Mouse (Mus musculus) liver, embryonic 15.5 days (tissue): ENCODE results near the gene Vat1l. TPM values are rescaled to one million over a fixed set of nuclear protein-coding genes. Genes with fewer than 3 reads are reported as not detected.

Experiments
- ATAC-seq: fragments of 200-750 bp; cut with Nextera tagmentation; 2 replicates; pipeline ENCODE4 v1.8.0; 2017; ENCODE audit warnings: moderate number of reproducible peaks, mild to moderate bottlenecking, moderate library complexity; ENCODE audit not compliant: insufficient read depth
- H3K27ac ChIP-seq: fragments of 300-500 bp; sonication (generic); replicated peaks from 2 replicates; pipeline ENCODE4 v1.5.1; 2015; ENCODE audit warnings: mild to moderate bottlenecking, inconsistent platforms
- H3K27me3 ChIP-seq: fragments of 300-500 bp; sonication (generic); 2 replicates; pipeline ENCODE4 v1.6.1; 2015; ENCODE audit warnings: mild to moderate bottlenecking, inconsistent platforms
- H3K36me3 ChIP-seq: fragments of 300-500 bp; sonication (generic); replicated peaks from 2 replicates; pipeline ENCODE4 v1.6.1; 2015; ENCODE audit warnings: moderate library complexity, mild to moderate bottlenecking, inconsistent platforms
- H3K4me1 ChIP-seq: fragments of 300-500 bp; sonication (generic); replicated peaks from 2 replicates; pipeline ENCODE4 v1.6.1; 2015; ENCODE audit warnings: inconsistent platforms
- H3K4me2 ChIP-seq: fragments of 300-500 bp; sonication (generic); 2 replicates; pipeline ENCODE4 v1.6.1; 2015; ENCODE audit warnings: moderate library complexity, mild to moderate bottlenecking, inconsistent platforms
- H3K4me3 ChIP-seq: fragments of 300-500 bp; sonication (generic); replicated peaks from 2 replicates; pipeline ENCODE4 v1.5.1; 2015; ENCODE audit warnings: mild to moderate bottlenecking, inconsistent platforms
- H3K9ac ChIP-seq: fragments of 300-500 bp; sonication (generic); 2 replicates; pipeline ENCODE4 v1.6.1; 2015; ENCODE audit warnings: moderate library complexity, mild to moderate bottlenecking, inconsistent platforms
- H3K9me3 ChIP-seq: fragments of 300-500 bp; sonication (generic); replicated peaks from 2 replicates; pipeline ENCODE4 v1.6.1; 2016; ENCODE audit warnings: inconsistent platforms
- WGBS: fragments of 180-500 bp; shearing (Covaris S2); methylation state at CpG from one replicate; pipeline ENCODE4 v1.1.7; 2015; ENCODE audit warnings: mixed read lengths; ENCODE audit not compliant: insufficient replicate concordance; 5-methylcytosine and 5-hydroxymethylcytosine counted together
- polyA plus RNA-seq: library from polyadenylated mRNA; unstranded; fragments of >200 nt; fragmentation: Nextera tagmentation; extraction: Ambion mirVana; gene quantifications from 2 replicates; pipeline ENCODE4 v1.2.1, GENCODE M21; 2015

Gene Vat1l
- polyA plus RNA-seq, 1 experiment from 2014 or later = 0.02 TPM

GRCm38 (mm10) chr8:114298253-114298652 is 92.8 kb downstream of the Vat1l start:
- H3K9me3 ChIP-seq = no peaks in the 10 kb centered on the region
- no peaks in the 10 kb centered on the region for H3K4me1 ChIP-seq
- WGBS = 42% methylated on average over 2 of the region's 2 CpGs
- ATAC-seq = no peak
- no peak overlapping the region for H3K4me2 ChIP-seq
- H3K4me3 ChIP-seq = no peak overlapping the region
- no peaks in the 10 kb centered on the region for H3K27me3 ChIP-seq
- no peak overlapping the region for H3K9ac ChIP-seq
- H3K36me3 ChIP-seq = no peaks in the 10 kb centered on the region
- no peak overlapping the region for H3K27ac ChIP-seq

GRCm38 (mm10) chr8:114300072-114300471 is 94.7 kb downstream of the Vat1l start:
- H3K9ac ChIP-seq = no peak overlapping the region
- no peaks in the 10 kb centered on the region for H3K4me1 ChIP-seq

GRCm38 (mm10) chr8:114306296-114306695 is 100.9 kb downstream of the Vat1l start:
- H3K36me3 ChIP-seq = no peaks in the 10 kb centered on the region
- 52% methylated on average over 5 of the region's 5 CpGs for WGBS
- no peaks in the 10 kb centered on the region for H3K9me3 ChIP-seq
- no peak for ATAC-seq
- H3K9ac ChIP-seq = no peak overlapping the region
- no peak overlapping the region for H3K4me2 ChIP-seq
- H3K4me1 ChIP-seq = no peaks in the 10 kb centered on the region
- no peak overlapping the region for H3K27ac ChIP-seq
- no peaks in the 10 kb centered on the region for H3K27me3 ChIP-seq
- no peak overlapping the region for H3K4me3 ChIP-seq

More at GRCm38 (mm10) chr8:114300072-114300471, 94.7 kb downstream of the Vat1l start:
- ATAC-seq = no peak
- 64% methylated on average over 7 of the region's 7 CpGs for WGBS
- no peaks in the 10 kb centered on the region for H3K36me3 ChIP-seq
- no peaks in the 10 kb centered on the region for H3K9me3 ChIP-seq
- H3K4me2 ChIP-seq = no peak overlapping the region
- H3K4me3 ChIP-seq = no peak overlapping the region
- H3K27ac ChIP-seq = no peak overlapping the region
- H3K27me3 ChIP-seq = no peaks in the 10 kb centered on the region

GRCm38 (mm10) chr8:114314669-114315325 is 109.4 kb downstream of the Vat1l start:
- H3K9me3 ChIP-seq = no peaks in the 10 kb centered on the region; the same call in 1 of the 2 replicates
- no peak overlapping the region for H3K4me3 ChIP-seq
- no peaks in the 10 kb centered on the region for H3K36me3 ChIP-seq
- WGBS = 38% methylated on average over 5 of the region's 5 CpGs
- no peaks in the 10 kb centered on the region for H3K27me3 ChIP-seq
- no peak for ATAC-seq
- no peak overlapping the region for H3K4me2 ChIP-seq
- no peak overlapping the region for H3K9ac ChIP-seq
- H3K4me1 ChIP-seq = no peaks in the 10 kb centered on the region
- H3K27ac ChIP-seq = no peak overlapping the region

GRCm38 (mm10) chr8:114318161-114318560 is 112.7 kb downstream of the Vat1l start:
- Histone ChIP-seq H3K4me2 (no peak overlapping the region), H3K4me1 (no peaks in the 10 kb centered on the region), H3K27ac (no peak overlapping the region), H3K36me3 (no peaks in the 10 kb centered on the region), H3K27me3 (no peaks in the 10 kb centered on the region), H3K9ac (no peak overlapping the region), H3K4me3 (no peak overlapping the region), H3K9me3 (no peaks in the 10 kb centered on the region; the same call in 1 of the 2 replicates)
- no peak for ATAC-seq
- WGBS = 62% methylated on average over 4 of the region's 4 CpGs

- Histone ChIP-seq H3K4me2 (no peak overlapping the region), H3K9me3 (no peaks in the 10 kb centered on the region), H3K9ac (no peak overlapping the region), H3K36me3 (no peaks in the 10 kb centered on the region), H3K27ac (no peak overlapping the region), H3K4me1 (no peaks in the 10 kb centered on the region), H3K27me3 (no peaks in the 10 kb centered on the region), H3K4me3 (no peak overlapping the region)
- no peak for ATAC-seq
- 60% methylated on average over 2 of the region's 2 CpGs for WGBS
Observed at GRCm38 (mm10) chr8:114322096-114322495, 116.7 kb downstream of the Vat1l start.

- H3K4me3 ChIP-seq = no peak overlapping the region
- no peak for ATAC-seq
- no peaks in the 10 kb centered on the region for H3K4me1 ChIP-seq
- no peaks in the 10 kb centered on the region for H3K27me3 ChIP-seq
- H3K36me3 ChIP-seq = no peaks in the 10 kb centered on the region
- H3K9me3 ChIP-seq = no peaks in the 10 kb centered on the region
- no peak overlapping the region for H3K4me2 ChIP-seq
- no peak overlapping the region for H3K27ac ChIP-seq
- WGBS = 64% methylated on average over 5 of the region's 5 CpGs
- H3K9ac ChIP-seq = no peak overlapping the region
Observed at GRCm38 (mm10) chr8:114331928-114332327, 126.5 kb downstream of the Vat1l start.

GRCm38 (mm10) chr8:114332949-114333348 is 127.5 kb downstream of the Vat1l start:
- Histone ChIP-seq H3K4me3 (no peak overlapping the region), H3K4me2 (no peak overlapping the region), H3K4me1 (no peaks in the 10 kb centered on the region), H3K27ac (no peak overlapping the region), H3K36me3 (no peaks in the 10 kb centered on the region), H3K9ac (no peak overlapping the region), H3K9me3 (no peaks in the 10 kb centered on the region), H3K27me3 (no peaks in the 10 kb centered on the region)
- no peak for ATAC-seq
- 37% methylated on average over 4 of the region's 4 CpGs for WGBS

GRCm38 (mm10) chr8:114335721-114336120 is 130.3 kb downstream of the Vat1l start:
- Histone ChIP-seq H3K4me1 (no peaks in the 10 kb centered on the region), H3K9me3 (no peaks in the 10 kb centered on the region), H3K9ac (no peak overlapping the region), H3K36me3 (no peaks in the 10 kb centered on the region), H3K4me2 (no peak overlapping the region), H3K4me3 (no peak overlapping the region), H3K27ac (no peak overlapping the region), H3K27me3 (no peaks in the 10 kb centered on the region)
- no peak for ATAC-seq
- 72% methylated on average over 8 of the region's 8 CpGs for WGBS

GRCm38 (mm10) chr8:114342276-114342675 is 136.9 kb downstream of the Vat1l start:
- WGBS = 48% methylated on average over 5 of the region's 5 CpGs

GRCm38 (mm10) chr8:114344789-114345188 is 139.4 kb downstream of the Vat1l start:
- Histone ChIP-seq H3K9me3 (no peaks in the 10 kb centered on the region; the same call in 1 of the 2 replicates), H3K27me3 (no peaks in the 10 kb centered on the region)
- 47% methylated on average over 5 of the region's 5 CpGs for WGBS

More at GRCm38 (mm10) chr8:114342276-114342675, 136.9 kb downstream of the Vat1l start:
- ATAC-seq = no peak
- Histone ChIP-seq H3K4me2 (no peak overlapping the region), H3K9ac (no peak overlapping the region), H3K27ac (no peak overlapping the region), H3K9me3 (no peaks in the 10 kb centered on the region; the same call in 1 of the 2 replicates), H3K36me3 (no peaks in the 10 kb centered on the region), H3K4me3 (no peak overlapping the region), H3K27me3 (no peaks in the 10 kb centered on the region), H3K4me1 (no peaks in the 10 kb centered on the region)

GRCm38 (mm10) chr8:114346045-114346444 is 140.6 kb downstream of the Vat1l start:
- Histone ChIP-seq H3K4me1 (no peaks in the 10 kb centered on the region), H3K9me3 (no peaks in the 10 kb centered on the region; the same call in 1 of the 2 replicates), H3K4me2 (no peak overlapping the region), H3K36me3 (no peaks in the 10 kb centered on the region), H3K27ac (no peak overlapping the region), H3K4me3 (no peak overlapping the region), H3K27me3 (no peaks in the 10 kb centered on the region), H3K9ac (no peak overlapping the region)
- no peak for ATAC-seq
- WGBS = 61% methylated on average over 1 of the region's 2 CpGs

More at GRCm38 (mm10) chr8:114344789-114345188, 139.4 kb downstream of the Vat1l start:
- no peak overlapping the region for H3K9ac ChIP-seq
- no peaks in the 10 kb centered on the region for H3K36me3 ChIP-seq
- no peak overlapping the region for H3K4me3 ChIP-seq
- H3K27ac ChIP-seq = no peak overlapping the region
- H3K4me1 ChIP-seq = no peaks in the 10 kb centered on the region
- ATAC-seq = no peak
- no peak overlapping the region for H3K4me2 ChIP-seq
